Mouse (Mus musculus) forebrain, embryonic 15.5 days (tissue): ENCODE data around the gene Hist1h2bq. TPM values are rescaled to one million over a fixed set of nuclear protein-coding genes. Genes with fewer than 3 reads are reported as not detected.
"Not testable (repeated sequence)": the region's sequence is repeated elsewhere in the genome, so short reads cannot be mapped to it uniquely, and the experiment has no call there.

Experiments
- ATAC-seq: fragments of 200-750 bp; cut with Nextera tagmentation; replicated peaks from 2 replicates; pipeline ENCODE4 v1.8.0; 2017; ENCODE audit warnings: mild to moderate bottlenecking, moderate TSS enrichment, moderate library complexity
- H3K27ac ChIP-seq: fragments of 300-500 bp; sonication (generic); replicated peaks from 2 replicates; pipeline ENCODE4 v1.5.1; 2015; ENCODE audit warnings: mild to moderate bottlenecking, inconsistent platforms
- H3K27me3 ChIP-seq: fragments of 300-500 bp; sonication (generic); 2 replicates; pipeline ENCODE4 v1.6.1; 2015; ENCODE audit warnings: inconsistent platforms
- H3K36me3 ChIP-seq: fragments of 300-500 bp; sonication (generic); 2 replicates; pipeline ENCODE4 v1.6.1; 2015; ENCODE audit warnings: mild to moderate bottlenecking, inconsistent platforms
- H3K4me1 ChIP-seq: fragments of 300-500 bp; sonication (generic); 2 replicates; pipeline ENCODE4 v1.6.1; 2015; ENCODE audit warnings: inconsistent platforms
- H3K4me2 ChIP-seq: fragments of 300-500 bp; sonication (generic); replicated peaks from 2 replicates; pipeline ENCODE4 v1.6.1; 2015; ENCODE audit warnings: mild to moderate bottlenecking, inconsistent platforms
- H3K4me3 ChIP-seq: fragments of 300-500 bp; sonication (generic); 2 replicates; pipeline ENCODE4 v1.5.1; 2015; ENCODE audit warnings: mild to moderate bottlenecking, inconsistent platforms
- H3K9ac ChIP-seq: fragments of 300-500 bp; sonication (generic); replicated peaks from 2 replicates; pipeline ENCODE4 v1.6.1; 2015; ENCODE audit warnings: mild to moderate bottlenecking, inconsistent platforms
- H3K9me3 ChIP-seq: fragments of 300-500 bp; sonication (generic); 2 replicates; pipeline ENCODE4 v1.6.1; 2016; ENCODE audit warnings: inconsistent platforms
- WGBS: fragments of 180-500 bp; shearing (Covaris S2); methylation state at CpG from one replicate; pipeline ENCODE4 v1.1.7; 2015; ENCODE audit warnings: mixed read lengths; 5-methylcytosine and 5-hydroxymethylcytosine counted together
- polyA plus RNA-seq: library from polyadenylated mRNA; unstranded; fragments of >200 nt; fragmentation: Nextera tagmentation; extraction: Ambion mirVana; gene quantifications from 2 replicates; pipeline ENCODE4 v1.2.1, GENCODE M21; 2015

Gene Hist1h2bq
- 12.2 and 15.4 TPM in 2 replicates for polyA plus RNA-seq

DNA sequence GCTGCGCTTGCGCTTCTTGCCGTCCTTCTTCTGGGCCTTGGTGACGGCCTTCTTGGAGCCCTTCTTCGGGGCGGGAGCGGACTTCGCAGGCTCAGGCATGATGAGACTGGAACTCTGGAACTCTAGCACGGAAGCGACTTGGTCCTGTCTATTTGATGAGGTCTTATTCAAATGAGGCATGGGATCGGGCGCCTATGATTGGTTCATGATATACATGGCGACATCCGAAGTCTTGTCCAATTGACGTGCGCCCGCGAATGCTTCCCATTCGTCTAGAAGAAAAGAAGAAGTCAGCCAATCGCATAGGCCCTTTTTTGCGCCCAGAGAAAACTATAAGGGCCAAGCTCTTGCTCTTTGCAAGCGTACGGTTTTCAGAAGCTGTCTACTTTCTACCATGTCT, at the start of gene Hist1h2bq, which contains the start of gene Hist1h2ao:
Hist1h2bq (minus strand) TSS at position 125 of the 400 bp plus-strand sequence.
Hist1h2ao (plus strand) TSS at position 393 of the 400 bp plus-strand sequence.
- peak; percentile 98 for ATAC-seq
- H3K27me3 ChIP-seq, H3K27ac ChIP-seq, H3K9me3 ChIP-seq, H3K4me1 ChIP-seq, H3K36me3 ChIP-seq, H3K4me2 ChIP-seq, H3K9ac ChIP-seq, H3K4me3 ChIP-seq: not testable (repeated sequence)
- WGBS, result no CpG with 5 or more reads among the region's 23 CpGs

DNA sequence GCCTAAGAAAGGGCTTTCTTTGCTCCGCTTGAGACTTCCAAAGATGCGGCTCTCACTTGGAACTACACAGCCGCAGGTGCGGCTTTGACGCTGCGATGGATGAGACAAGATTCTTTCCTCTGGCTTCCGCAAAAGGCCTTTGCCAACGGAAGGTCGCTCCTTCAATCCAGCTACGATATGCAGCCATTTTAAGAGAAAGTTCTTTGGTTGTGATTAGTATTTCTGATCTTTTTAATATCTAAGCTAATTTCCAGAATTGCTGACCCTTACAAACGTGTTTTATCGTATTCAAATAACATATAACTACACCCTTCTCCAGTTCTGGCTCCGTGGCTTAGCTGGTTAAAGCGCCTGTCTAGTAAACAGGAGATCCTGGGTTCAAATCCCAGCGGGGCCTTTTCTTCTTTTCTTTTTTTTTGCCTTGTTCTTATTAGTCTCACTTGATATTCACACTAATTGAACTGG, 45.7 kb upstream of the Hist1h2bq start:
- Histone ChIP-seq H3K27ac (no peak overlapping the region), H3K4me3 (peak overlapping the region; percentile 42), H3K4me1 (0 out of 2 replicates have a peak, but pooled peaks cover 5% of the 10 kb centered on the region), H3K9ac (0 out of 2 replicates have a peak overlapping the region, but pooled peaks have one; percentile 34), H3K4me2 (peak overlapping the region; percentile 41), H3K9me3 (no peaks in the 10 kb centered on the region), H3K36me3 (no peaks in the 10 kb centered on the region), H3K27me3 (no peaks in the 10 kb centered on the region)
- WGBS, result 1% methylated on average over 15 of the region's 15 CpGs
- 0 out of 2 replicates have a peak, but pooled peaks have one; percentile 57 for ATAC-seq

DNA sequence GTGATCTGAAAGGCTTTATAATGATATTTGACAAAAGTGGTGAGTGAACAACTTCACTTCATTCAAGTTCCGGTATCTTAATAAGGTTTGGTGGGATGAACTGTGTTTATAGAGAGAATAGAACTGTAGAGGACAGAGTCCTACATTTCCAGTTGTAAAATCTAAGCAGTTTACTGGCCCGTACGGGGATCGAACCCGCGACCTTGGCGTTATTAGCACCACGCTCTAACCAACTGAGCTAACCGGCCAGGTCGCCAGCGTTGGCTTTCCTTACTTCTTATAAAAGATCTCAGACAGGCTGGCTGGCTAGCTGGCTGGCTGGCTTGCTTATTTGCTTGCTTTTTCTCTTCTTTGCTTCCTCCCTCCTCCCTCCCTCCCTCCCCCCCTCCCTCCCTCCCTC, 45.1 kb upstream of the Hist1h2bq start:
- H3K27me3 ChIP-seq, result no peaks in the 10 kb centered on the region
- peak overlapping the region; percentile 42 for H3K4me3 ChIP-seq
- peak; percentile 68; the same call in 1 of the 2 replicates for ATAC-seq
- WGBS, result 1% methylated on average over 11 of the region's 11 CpGs
- H3K9ac ChIP-seq, result no peak overlapping the region
- 0 out of 2 replicates have a peak, but pooled peaks cover 5% of the 10 kb centered on the region for H3K4me1 ChIP-seq
- no peaks in the 10 kb centered on the region for H3K9me3 ChIP-seq
- H3K4me2 ChIP-seq, result peak overlapping the region; percentile 41
- no peak overlapping the region for H3K27ac ChIP-seq
- H3K36me3 ChIP-seq, result no peaks in the 10 kb centered on the region

DNA sequence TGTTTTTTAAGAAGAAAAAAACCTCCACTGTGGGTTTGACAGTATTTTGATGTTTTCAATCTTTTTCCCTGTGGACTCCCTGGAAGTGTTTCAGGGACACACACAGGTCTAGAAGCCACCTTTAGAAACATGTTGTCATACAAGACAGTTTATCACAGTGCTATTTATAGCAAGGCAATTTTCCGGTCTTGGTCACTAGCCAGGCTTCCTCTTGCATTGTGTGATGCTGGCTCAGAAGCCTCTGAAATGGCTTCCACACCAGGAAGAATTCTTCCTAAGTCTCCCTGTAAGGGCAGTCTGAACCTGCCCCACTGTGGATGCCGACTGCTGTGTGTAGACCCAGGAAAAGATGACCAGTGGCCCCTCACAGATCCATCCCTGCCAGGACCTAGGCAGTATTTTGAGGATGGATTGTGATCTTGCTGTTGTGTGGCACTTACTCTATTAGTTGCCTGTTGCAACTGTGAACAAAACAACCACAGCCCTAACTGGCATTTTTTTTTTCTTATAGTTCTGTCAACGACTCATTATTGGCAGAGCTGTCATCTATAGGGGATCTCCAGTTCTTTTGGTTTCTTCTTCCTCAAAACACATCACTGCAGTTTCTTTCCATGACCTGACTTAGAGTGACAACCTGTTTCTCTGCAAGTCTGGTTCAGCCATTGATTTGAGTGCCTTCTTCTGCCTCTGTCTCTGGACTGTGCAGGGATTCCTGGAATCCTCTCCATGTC, 42.4 kb upstream of the Hist1h2bq start:
- ATAC-seq, result no peak
- WGBS, result 75% methylated on average over 3 of the region's 3 CpGs
- H3K36me3 ChIP-seq, result no peaks in the 10 kb centered on the region

DNA sequence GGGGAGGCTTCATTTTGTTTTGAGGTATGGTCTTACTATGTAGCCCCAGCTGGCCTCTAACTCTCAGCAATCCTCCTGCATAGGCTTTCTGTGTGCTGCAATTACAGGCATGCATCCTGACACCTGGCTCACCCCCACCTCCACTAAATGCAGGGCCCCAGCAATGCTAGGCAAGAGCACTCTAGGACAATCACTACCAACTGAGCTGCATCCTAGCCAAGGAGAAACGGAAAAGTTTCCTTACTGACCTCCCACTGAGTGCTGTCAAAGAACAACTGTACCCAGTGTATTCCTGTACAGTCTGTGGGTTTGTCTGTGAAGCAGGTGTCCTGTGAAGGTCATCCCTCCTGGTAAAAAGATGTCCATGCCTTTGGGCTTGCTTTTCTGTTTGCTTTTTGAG, 40.7 kb upstream of the Hist1h2bq start:
- H3K9ac ChIP-seq, H3K27ac ChIP-seq, H3K4me3 ChIP-seq, H3K36me3 ChIP-seq, H3K27me3 ChIP-seq, H3K9me3 ChIP-seq, ATAC-seq, H3K4me2 ChIP-seq, H3K4me1 ChIP-seq: not testable (repeated sequence)
- 25% methylated on average over 1 of the region's 1 CpGs for WGBS

More for the DNA sequence above, 42.4 kb upstream of the Hist1h2bq start:
- no peak overlapping the region for H3K4me2 ChIP-seq
- H3K4me3 ChIP-seq, result no peak overlapping the region
- no peak overlapping the region for H3K27ac ChIP-seq
- no peak overlapping the region for H3K9ac ChIP-seq
- no peaks in the 10 kb centered on the region for H3K27me3 ChIP-seq
- 0 out of 2 replicates have a peak, but pooled peaks cover 5% of the 10 kb centered on the region for H3K4me1 ChIP-seq
- no peaks in the 10 kb centered on the region for H3K9me3 ChIP-seq

DNA sequence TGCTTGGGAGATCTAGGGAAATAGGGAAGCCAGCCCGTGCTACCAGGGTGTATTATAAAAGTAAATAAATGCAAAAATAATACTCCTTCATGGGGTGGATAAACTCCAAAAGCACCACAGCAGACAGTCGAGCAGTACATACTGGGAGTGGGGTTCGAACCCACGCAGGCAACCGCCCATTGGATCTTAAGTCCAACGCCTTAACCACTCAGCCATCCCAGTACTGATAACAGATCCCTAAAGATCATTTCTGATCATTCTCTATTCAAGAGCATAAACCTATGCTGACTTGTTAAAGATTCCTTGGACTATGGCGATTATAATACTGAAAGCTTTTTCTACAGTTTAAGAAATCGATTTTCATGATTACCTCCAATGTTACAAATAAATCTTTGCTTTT, 37.9 kb upstream of the Hist1h2bq start:
- Histone ChIP-seq H3K9ac (no peak overlapping the region), H3K9me3 (no peaks in the 10 kb centered on the region), H3K4me3 (no peak overlapping the region), H3K27ac (no peak overlapping the region), H3K36me3 (no peaks in the 10 kb centered on the region), H3K4me2 (no peak overlapping the region), H3K4me1 (no peaks in the 10 kb centered on the region), H3K27me3 (no peaks in the 10 kb centered on the region)
- 25% methylated on average over 8 of the region's 8 CpGs for WGBS
- no peak for ATAC-seq

DNA sequence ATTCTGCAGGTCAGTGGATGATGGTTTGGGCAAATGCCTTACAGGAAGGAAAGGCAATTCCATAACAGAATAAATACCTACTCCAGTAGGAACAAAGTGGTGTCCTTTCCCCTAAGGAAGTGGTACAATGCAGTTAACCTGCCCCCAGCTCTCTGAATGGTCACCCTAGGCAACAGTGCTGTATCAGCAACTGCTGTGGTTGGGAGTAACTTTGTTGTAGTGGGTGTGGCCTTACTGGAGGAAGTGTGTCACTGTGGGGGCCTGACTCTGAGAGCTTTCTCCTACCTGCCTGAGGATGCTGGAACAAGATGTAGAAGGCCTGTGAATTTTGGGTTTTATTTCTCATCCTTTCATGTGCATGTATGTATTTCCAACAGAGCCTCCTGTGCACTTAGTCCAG, 36.4 kb upstream of the Hist1h2bq start:
- not testable (repeated sequence) for H3K27me3 ChIP-seq, H3K36me3 ChIP-seq, H3K9ac ChIP-seq, ATAC-seq, H3K4me1 ChIP-seq, H3K27ac ChIP-seq, H3K4me3 ChIP-seq, H3K4me2 ChIP-seq, H3K9me3 ChIP-seq

DNA sequence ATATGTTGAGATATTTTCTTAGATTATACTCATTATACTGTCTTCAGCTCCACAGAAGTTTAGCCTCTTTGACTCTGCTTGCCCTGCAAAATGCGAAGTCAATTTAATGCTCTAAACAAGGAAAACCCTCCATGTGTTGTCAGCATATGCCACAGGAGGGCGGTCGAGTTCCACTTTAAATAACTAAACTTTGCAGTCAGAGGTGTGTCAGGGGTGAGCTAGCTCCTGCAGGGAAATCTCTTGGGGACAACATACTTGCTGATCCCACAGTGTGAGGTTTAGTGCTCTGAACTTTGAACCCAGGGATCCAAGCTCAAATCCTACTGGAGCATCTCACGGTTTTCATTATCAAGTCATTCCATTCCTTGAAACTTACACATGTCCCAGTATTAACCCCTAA, 30.5 kb upstream of the Hist1h2bq start:
- not testable (repeated sequence) for H3K9ac ChIP-seq, H3K4me2 ChIP-seq, H3K9me3 ChIP-seq, H3K36me3 ChIP-seq, H3K4me3 ChIP-seq, H3K27me3 ChIP-seq, H3K4me1 ChIP-seq, H3K27ac ChIP-seq
- peak; percentile 78 for ATAC-seq
- no CpG with 5 or more reads among the region's 4 CpGs for WGBS

DNA sequence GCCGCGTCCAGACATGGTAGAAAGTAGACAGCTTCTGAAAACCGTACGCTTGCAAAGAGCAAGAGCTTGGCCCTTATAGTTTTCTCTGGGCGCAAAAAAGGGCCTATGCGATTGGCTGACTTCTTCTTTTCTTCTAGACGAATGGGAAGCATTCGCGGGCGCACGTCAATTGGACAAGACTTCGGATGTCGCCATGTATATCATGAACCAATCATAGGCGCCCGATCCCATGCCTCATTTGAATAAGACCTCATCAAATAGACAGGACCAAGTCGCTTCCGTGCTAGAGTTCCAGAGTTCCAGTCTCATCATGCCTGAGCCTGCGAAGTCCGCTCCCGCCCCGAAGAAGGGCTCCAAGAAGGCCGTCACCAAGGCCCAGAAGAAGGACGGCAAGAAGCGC, 23.5 kb upstream of the Hist1h2bq start, which contains the start of the genes Hist1h2ap and Hist1h2br:
Hist1h2ap (minus strand) TSS at position 47 of the 400 bp plus-strand sequence.
Hist1h2br (plus strand) TSS at position 283 of the 400 bp plus-strand sequence.
- not testable (repeated sequence) for H3K36me3 ChIP-seq, H3K27ac ChIP-seq, H3K4me3 ChIP-seq, H3K4me2 ChIP-seq, H3K9me3 ChIP-seq, H3K27me3 ChIP-seq, H3K4me1 ChIP-seq, H3K9ac ChIP-seq
- ATAC-seq, result peak; percentile 97
- no CpG with 5 or more reads among the region's 24 CpGs for WGBS

DNA sequence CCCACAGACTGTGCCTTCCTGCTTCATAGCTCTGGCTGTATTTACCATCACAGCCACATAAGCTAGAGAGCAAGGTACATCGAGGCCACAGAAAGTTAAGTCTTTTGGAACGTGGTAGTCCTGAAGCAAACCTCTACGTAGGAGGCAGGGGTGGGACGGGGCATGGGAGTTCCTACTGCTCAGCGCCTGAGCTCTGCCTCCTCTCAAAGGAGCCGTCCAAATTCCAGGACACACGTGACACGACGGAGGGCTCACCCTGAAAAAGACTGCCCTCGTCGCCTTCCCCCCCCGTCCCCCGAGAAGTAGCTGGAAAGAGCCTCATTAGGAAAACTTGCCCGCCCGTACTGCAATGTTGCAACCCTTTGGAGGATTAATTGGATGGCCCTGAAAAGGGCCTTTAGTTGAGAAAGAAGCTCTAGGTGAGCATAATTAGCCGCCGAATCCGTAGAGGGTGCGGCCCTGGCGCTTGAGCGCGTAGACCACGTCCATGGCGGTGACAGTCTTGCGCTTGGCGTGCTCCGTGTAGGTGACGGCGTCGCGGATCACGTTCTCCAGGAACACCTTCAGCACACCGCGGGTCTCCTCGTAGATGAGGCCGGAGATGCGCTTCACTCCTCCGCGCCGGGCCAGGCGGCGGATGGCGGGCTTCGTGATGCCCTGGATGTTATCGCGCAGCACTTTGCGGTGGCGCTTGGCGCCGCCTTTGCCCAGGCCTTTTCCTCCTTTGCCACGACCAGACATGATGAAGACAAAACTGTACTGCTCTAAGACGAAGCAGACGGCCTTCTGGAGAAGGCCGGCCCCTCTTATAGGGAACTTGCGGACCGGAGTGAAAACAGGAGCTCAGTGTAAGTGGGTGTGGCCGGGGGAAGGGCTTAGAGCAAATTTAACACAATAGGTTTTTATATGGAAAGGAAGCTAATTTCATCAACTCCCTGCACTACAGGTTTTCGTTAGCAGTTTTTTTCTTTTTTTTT, 21.7 kb upstream of the Hist1h2bq start, which contains the start of gene Hist1h4n:
Hist1h4n (minus strand) TSS at position 779 of the 977 bp plus-strand sequence.
- H3K27ac ChIP-seq, H3K36me3 ChIP-seq, H3K4me1 ChIP-seq, H3K9me3 ChIP-seq, H3K27me3 ChIP-seq, H3K9ac ChIP-seq: not testable (repeated sequence)
- WGBS, result under 1% methylated on average over 30 of the region's 58 CpGs
- Histone ChIP-seq H3K4me2 (peak within 1 kb of the TSS; percentile 39), H3K4me3 (peak within 1 kb of the TSS; percentile 27)
- peak; percentile 87 for ATAC-seq

DNA sequence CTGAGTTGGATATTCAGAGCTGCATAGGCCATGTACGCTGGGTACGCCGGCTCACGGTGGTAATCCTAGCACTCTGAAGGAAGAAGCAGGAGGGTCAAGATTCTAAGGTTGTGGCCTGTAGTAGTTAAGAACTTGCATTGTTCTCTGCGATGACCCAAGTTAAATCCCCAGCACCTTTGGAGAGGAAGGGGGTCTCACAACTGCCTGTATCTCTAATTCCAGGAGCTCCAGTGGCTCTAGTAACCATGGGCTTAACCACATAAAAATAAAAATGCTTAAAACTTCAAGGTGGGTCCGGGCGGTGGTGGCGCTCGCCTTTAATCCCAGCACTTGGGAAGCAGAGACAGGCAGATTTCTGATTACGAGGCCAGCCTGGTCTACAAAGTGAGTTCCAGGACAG, 20.3 kb upstream of the Hist1h2bq start:
- Histone ChIP-seq H3K4me2 (no peak overlapping the region), H3K9ac (no peak overlapping the region), H3K4me3 (no peak overlapping the region), H3K27me3 (no peaks in the 10 kb centered on the region), H3K4me1 (no peaks in the 10 kb centered on the region), H3K9me3 (no peaks in the 10 kb centered on the region), H3K36me3 (no peaks in the 10 kb centered on the region), H3K27ac (no peak overlapping the region)
- 83% methylated on average over 10 of the region's 10 CpGs for WGBS
- no peak for ATAC-seq

DNA sequence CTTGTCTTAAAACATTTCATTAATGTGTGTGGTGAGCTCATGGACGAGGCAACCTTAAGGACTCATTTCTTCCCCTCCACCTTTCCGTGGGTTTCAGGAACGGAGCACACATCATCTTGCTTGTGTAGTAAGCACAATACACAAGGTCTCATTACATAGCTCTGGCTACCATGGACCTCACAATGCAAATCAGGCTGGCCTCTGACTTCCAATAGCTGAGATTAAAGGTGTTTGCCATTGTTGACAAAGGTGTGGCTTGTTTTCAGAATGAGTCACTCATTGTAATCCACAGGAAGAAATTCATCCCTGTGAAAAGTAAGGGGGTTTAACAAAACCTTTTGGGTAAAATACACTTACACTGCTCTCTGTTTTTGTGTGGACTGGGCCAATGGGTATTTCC, 18.5 kb upstream of the Hist1h2bq start:
- WGBS, result 80% methylated on average over 3 of the region's 3 CpGs
- no peak overlapping the region for H3K27ac ChIP-seq
- H3K9ac ChIP-seq, result no peak overlapping the region
- no peaks in the 10 kb centered on the region for H3K36me3 ChIP-seq
- H3K4me1 ChIP-seq, result no peaks in the 10 kb centered on the region
- no peak for ATAC-seq
- no peak overlapping the region for H3K4me3 ChIP-seq
- no peaks in the 10 kb centered on the region for H3K27me3 ChIP-seq
- H3K4me2 ChIP-seq, result no peak overlapping the region
- H3K9me3 ChIP-seq, result no peaks in the 10 kb centered on the region
